Mouse (Mus musculus) intestine, embryonic 16.5 days (tissue): ENCODE data around the gene Maco1. TPM values are rescaled to one million over a fixed set of nuclear protein-coding genes. Genes with fewer than 3 reads are reported as not detected.
"Not testable (repeated sequence)": the region's sequence is repeated elsewhere in the genome, so short reads cannot be mapped to it uniquely, and the experiment has no call there.

ENCODE experiments used
- ATAC-seq: fragments of 200-750 bp; cut with Nextera tagmentation; 2 replicates; pipeline ENCODE4 v1.8.0; 2017; ENCODE audit warnings: moderate TSS enrichment, moderate library complexity
- H3K27ac ChIP-seq: fragments of 300-500 bp; sonication (generic); 2 replicates; pipeline ENCODE4 v1.5.1; 2014; ENCODE audit warnings: mild to moderate bottlenecking, low read length
- H3K27me3 ChIP-seq: fragments of 300-500 bp; sonication (generic); replicated peaks from 2 replicates; pipeline ENCODE4 v1.6.1; 2014; ENCODE audit warnings: low read length, control low read depth, mixed read lengths; ENCODE audit not compliant: control insufficient read depth, insufficient read depth
- H3K36me3 ChIP-seq: fragments of 300-500 bp; sonication (generic); 2 replicates; pipeline ENCODE4 v1.6.1; 2014; ENCODE audit warnings: low read length, control low read depth; ENCODE audit not compliant: control insufficient read depth, insufficient read depth
- H3K4me1 ChIP-seq: fragments of 300-500 bp; sonication (generic); 2 replicates; pipeline ENCODE4 v1.6.1; 2014; ENCODE audit warnings: low read length, control low read depth, mixed read lengths; ENCODE audit not compliant: control insufficient read depth, insufficient read depth
- H3K4me2 ChIP-seq: fragments of 300-500 bp; sonication (generic); 2 replicates; pipeline ENCODE4 v1.6.1; 2014; ENCODE audit warnings: low read depth, low read length, control low read depth
- H3K4me3 ChIP-seq: fragments of 300-500 bp; sonication (generic); 2 replicates; pipeline ENCODE4 v1.5.1; 2014; ENCODE audit warnings: mild to moderate bottlenecking, low read length
- H3K9ac ChIP-seq: fragments of 300-500 bp; sonication (generic); 2 replicates; pipeline ENCODE4 v1.6.1; 2014; ENCODE audit warnings: low read depth, low read length
- H3K9me3 ChIP-seq: fragments of 300-500 bp; sonication (generic); 2 replicates; pipeline ENCODE4 v1.6.1; 2016; ENCODE audit warnings: low read length, control low read depth; ENCODE audit not compliant: control insufficient read depth
- WGBS: fragments of 180-500 bp; shearing (Covaris S2); extraction: QIAGEN DNeasy Blood & Tissue Kit; methylation state at CpG from one replicate; pipeline ENCODE4 v1.1.7; 2014; 5-methylcytosine and 5-hydroxymethylcytosine counted together
- polyA plus RNA-seq: library from polyadenylated mRNA; unstranded; fragments of >200 nt; fragmentation: Nextera tagmentation; extraction: Ambion mirVana; gene quantifications from 2 replicates; pipeline ENCODE4 v1.2.1, GENCODE M21; 2015

Maco1 gene
- polyA plus RNA-seq, 1 experiment from 2014 or later = 25.7 TPM

GRCm38 (mm10) chr4:134838221-134838620 is 14.9 kb downstream of the Maco1 start:
- ATAC-seq = no peak
- no peak overlapping the region for H3K4me2 ChIP-seq
- H3K27ac ChIP-seq = no peak overlapping the region
- H3K27me3 ChIP-seq = no peaks in the 10 kb centered on the region
- H3K4me1 ChIP-seq = no peaks in the 10 kb centered on the region; the same call in 1 of the 2 replicates
- WGBS = 51% methylated on average over 1 of the region's 1 CpGs
- no peaks in the 10 kb centered on the region for H3K9me3 ChIP-seq
- no peak overlapping the region for H3K9ac ChIP-seq
- H3K4me3 ChIP-seq = no peak overlapping the region
- H3K36me3 ChIP-seq = no peaks in the 10 kb centered on the region

- H3K4me3 ChIP-seq = no peak overlapping the region
- WGBS = 77% methylated on average over 4 of the region's 4 CpGs
Observed at GRCm38 (mm10) chr4:134835486-134835885, 17.7 kb downstream of the Maco1 start.

DNA sequence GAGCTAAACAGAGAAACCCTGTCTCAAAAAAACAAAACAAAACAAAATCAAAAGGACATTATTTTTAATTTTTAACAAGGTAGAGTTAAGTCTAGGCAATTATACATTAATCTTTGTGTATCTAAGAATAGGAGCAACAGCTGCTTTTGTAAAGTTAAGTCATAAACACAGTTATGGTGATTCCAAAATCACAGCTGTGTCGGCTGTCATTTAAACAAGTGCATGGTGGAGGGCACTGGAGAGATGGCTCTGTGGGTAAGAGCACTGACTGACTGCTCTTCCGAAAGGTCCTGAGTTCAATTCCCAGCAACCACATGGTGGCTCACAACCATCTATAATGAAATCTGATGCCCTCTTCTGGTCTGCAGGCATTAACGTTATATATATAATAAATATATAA is 21.2 kb downstream of the Maco1 start:
- H3K4me3 ChIP-seq = no peak overlapping the region
- no peaks in the 10 kb centered on the region for H3K27me3 ChIP-seq
- no peaks in the 10 kb centered on the region for H3K4me1 ChIP-seq
- no peaks in the 10 kb centered on the region for H3K36me3 ChIP-seq
- H3K9me3 ChIP-seq = no peaks in the 10 kb centered on the region
- WGBS = 88% methylated on average over 3 of the region's 3 CpGs
- no peak for ATAC-seq
- H3K9ac ChIP-seq = no peak overlapping the region
- no peak overlapping the region for H3K27ac ChIP-seq
- no peak overlapping the region for H3K4me2 ChIP-seq

More at GRCm38 (mm10) chr4:134835486-134835885, 17.7 kb downstream of the Maco1 start:
- Histone ChIP-seq H3K27ac (no peak overlapping the region), H3K27me3 (no peaks in the 10 kb centered on the region), H3K9me3 (no peaks in the 10 kb centered on the region), H3K4me2 (no peak overlapping the region), H3K9ac (no peak overlapping the region), H3K36me3 (no peaks in the 10 kb centered on the region), H3K4me1 (no peaks in the 10 kb centered on the region)
- ATAC-seq = no peak

GRCm38 (mm10) chr4:134827806-134828205 is 25.3 kb downstream of the Maco1 start:
- Histone ChIP-seq H3K4me2 (no peak overlapping the region), H3K27me3 (no peaks in the 10 kb centered on the region), H3K27ac (no peak overlapping the region), H3K9me3 (no peaks in the 10 kb centered on the region), H3K4me3 (no peak overlapping the region), H3K4me1 (0 out of 2 replicates have a peak, but pooled peaks cover 2% of the 10 kb centered on the region), H3K36me3 (peaks cover 2% of the 10 kb centered on the region; the same call in 1 of the 2 replicates), H3K9ac (no peak overlapping the region)
- WGBS = 89% methylated on average over 11 of the region's 11 CpGs
- no peak for ATAC-seq

- no peak for ATAC-seq
- Histone ChIP-seq H3K4me2 (no peak overlapping the region), H3K36me3 (peaks cover 2% of the 10 kb centered on the region; the same call in 1 of the 2 replicates), H3K4me1 (peaks cover 7% of the 10 kb centered on the region), H3K4me3 (no peak overlapping the region), H3K9ac (no peak overlapping the region), H3K27ac (no peak overlapping the region), H3K27me3 (no peaks in the 10 kb centered on the region), H3K9me3 (no peaks in the 10 kb centered on the region)
Observed at GRCm38 (mm10) chr4:134826348-134826747, 26.8 kb downstream of the Maco1 start.

- not testable (repeated sequence) for ATAC-seq, H3K4me1 ChIP-seq, H3K27me3 ChIP-seq, H3K4me3 ChIP-seq, H3K9me3 ChIP-seq, H3K27ac ChIP-seq, H3K9ac ChIP-seq, H3K4me2 ChIP-seq, H3K36me3 ChIP-seq
- WGBS = 93% methylated on average over 11 of the region's 11 CpGs
Observed at GRCm38 (mm10) chr4:134825864-134826263, 27.3 kb downstream of the Maco1 start.

- peaks cover 2% of the 10 kb centered on the region; the same call in 1 of the 2 replicates for H3K36me3 ChIP-seq
- no peak overlapping the region for H3K27ac ChIP-seq
- H3K4me2 ChIP-seq = no peak overlapping the region
- peaks cover 8% of the 10 kb centered on the region for H3K4me1 ChIP-seq
- no peaks in the 10 kb centered on the region for H3K9me3 ChIP-seq
- no peaks in the 10 kb centered on the region for H3K27me3 ChIP-seq
- WGBS = 70% methylated on average over 2 of the region's 2 CpGs
- H3K9ac ChIP-seq = no peak overlapping the region
- ATAC-seq = no peak
- no peak overlapping the region for H3K4me3 ChIP-seq
Observed at GRCm38 (mm10) chr4:134823560-134823959, 29.6 kb downstream of the Maco1 start.

DNA sequence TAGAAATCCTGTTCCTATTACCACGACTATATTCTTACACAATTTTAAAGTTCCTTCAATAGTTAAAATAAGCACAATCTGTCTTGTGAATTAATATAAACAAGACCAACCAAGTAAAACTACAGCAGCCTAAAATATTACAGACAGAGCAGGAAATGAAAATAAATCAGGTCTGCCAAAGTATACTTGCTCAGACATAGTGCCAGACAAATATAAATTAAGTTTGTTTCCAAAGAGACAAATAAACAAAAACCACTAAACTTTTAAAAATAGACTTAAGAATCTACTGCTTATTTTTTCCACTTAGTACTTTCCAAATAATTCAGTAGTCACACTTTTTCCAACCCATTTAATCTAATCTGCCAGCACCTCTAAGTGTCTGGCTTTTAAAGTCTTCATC is 32.1 kb downstream of the Maco1 start:
- no peak overlapping the region for H3K4me2 ChIP-seq
- WGBS = 42% methylated on average over 1 of the region's 1 CpGs

GRCm38 (mm10) chr4:134817706-134818105 is 35.4 kb downstream of the Maco1 start:
- no peak overlapping the region for H3K4me3 ChIP-seq
- H3K27ac ChIP-seq = no peak overlapping the region
- H3K4me1 ChIP-seq = peaks cover 13% of the 10 kb centered on the region
- no peak for ATAC-seq
- H3K9me3 ChIP-seq = no peaks in the 10 kb centered on the region
- no peak overlapping the region for H3K4me2 ChIP-seq
- no peaks in the 10 kb centered on the region for H3K27me3 ChIP-seq
- no peaks in the 10 kb centered on the region for H3K36me3 ChIP-seq
- 78% methylated on average over 4 of the region's 4 CpGs for WGBS
- H3K9ac ChIP-seq = no peak overlapping the region

More for the DNA sequence above, 32.1 kb downstream of the Maco1 start:
- Histone ChIP-seq H3K27ac (no peak overlapping the region), H3K9me3 (no peaks in the 10 kb centered on the region), H3K9ac (no peak overlapping the region), H3K27me3 (no peaks in the 10 kb centered on the region), H3K36me3 (no peaks in the 10 kb centered on the region; the same call in 1 of the 2 replicates), H3K4me3 (no peak overlapping the region), H3K4me1 (peaks cover 8% of the 10 kb centered on the region)
- no peak for ATAC-seq

- Histone ChIP-seq H3K4me2 (no peak overlapping the region), H3K4me3 (no peak overlapping the region), H3K27ac (peak overlapping the region; percentile 80), H3K4me1 (peaks cover 8% of the 10 kb centered on the region; the same call in 1 of the 2 replicates), H3K9ac (no peak overlapping the region), H3K9me3 (no peaks in the 10 kb centered on the region), H3K36me3 (no peaks in the 10 kb centered on the region), H3K27me3 (no peaks in the 10 kb centered on the region)
- peak; percentile 90 for ATAC-seq
- 82% methylated on average over 4 of the region's 4 CpGs for WGBS
Observed at GRCm38 (mm10) chr4:134814229-134814571, 38.9 kb downstream of the Maco1 start.
